Mouse (Mus musculus) embryonic facial prominence, embryonic 15.5 days (tissue): ENCODE measurements around the gene Tfpi2. TPM values are rescaled to one million over a fixed set of nuclear protein-coding genes. Genes with fewer than 3 reads are reported as not detected.

Source experiments
- polyA plus RNA-seq: library from polyadenylated mRNA; unstranded; fragments of >200 nt; fragmentation: Nextera tagmentation; extraction: Ambion mirVana; gene quantifications from 2 replicates; pipeline ENCODE4 v1.2.1, GENCODE M21; 2015

Gene Tfpi2
- polyA plus RNA-seq, 1 experiment from 2014 or later = 2.9 TPM

Other genes starting within 250 kb of the Tfpi2 start
- 0.31 and 0.76 TPM in 2 replicates for gene Calcr, start 224.2 kb downstream of the Tfpi2 start, polyA plus RNA-seq
- gene Gngt1, start 4.9 kb upstream of the Tfpi2 start, polyA plus RNA-seq = 0.32 and 0.56 TPM in 2 replicates
- 84.7 and 87.0 TPM in 2 replicates for gene Gng11, start 15.0 kb upstream of the Tfpi2 start, polyA plus RNA-seq
- gene Bet1, start 98.1 kb upstream of the Tfpi2 start, polyA plus RNA-seq = 75.0 and 76.7 TPM in 2 replicates